Mouse (Mus musculus) cerebellum, adult 11-12 months (tissue): ENCODE results near the gene Fga.

Experiments used
- DNase-seq: peaks from one replicate; pipeline ENCODE4 v3.0.0; 2022

Fga gene

DNA sequence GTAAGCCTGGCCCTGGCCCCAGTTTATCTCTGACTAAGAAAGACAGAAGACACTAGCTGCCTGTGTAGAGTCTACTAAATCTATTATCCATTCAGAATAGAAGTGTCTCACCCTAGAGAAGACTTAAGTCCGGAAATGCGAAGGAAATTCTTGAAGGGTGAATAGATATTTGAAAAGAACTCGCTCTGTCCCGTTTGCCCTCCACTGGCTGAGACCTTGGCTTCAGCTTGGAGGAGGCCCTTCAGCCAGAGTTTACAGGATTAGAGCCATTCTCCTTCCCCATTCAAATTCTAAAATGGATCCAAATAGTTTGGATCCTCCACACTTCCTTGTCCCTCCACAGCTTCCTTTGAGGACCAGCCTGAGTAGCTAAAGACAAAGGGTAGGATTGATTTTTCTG lies 4.5 kb downstream of the Fga start:
- no peak for DNase-seq

DNA sequence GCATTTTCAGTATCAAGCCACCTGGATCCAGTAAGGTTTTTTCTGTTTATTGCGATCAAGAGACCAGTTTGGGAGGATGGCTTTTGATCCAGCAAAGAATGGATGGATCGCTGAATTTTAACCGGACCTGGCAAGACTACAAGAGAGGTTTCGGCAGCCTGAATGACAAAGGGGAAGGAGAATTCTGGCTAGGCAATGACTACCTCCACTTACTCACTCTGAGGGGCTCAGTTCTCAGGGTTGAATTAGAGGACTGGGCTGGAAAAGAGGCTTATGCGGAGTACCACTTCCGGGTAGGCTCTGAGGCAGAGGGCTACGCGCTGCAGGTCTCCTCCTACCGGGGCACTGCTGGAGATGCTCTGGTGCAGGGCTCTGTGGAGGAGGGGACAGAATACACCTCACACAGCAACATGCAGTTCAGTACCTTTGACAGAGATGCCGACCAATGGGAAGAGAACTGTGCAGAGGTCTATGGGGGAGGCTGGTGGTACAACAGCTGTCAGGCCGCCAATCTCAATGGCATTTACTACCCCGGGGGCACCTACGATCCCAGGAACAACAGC lies 7.0 kb downstream of the Fga start:
- no peak for DNase-seq

DNA sequence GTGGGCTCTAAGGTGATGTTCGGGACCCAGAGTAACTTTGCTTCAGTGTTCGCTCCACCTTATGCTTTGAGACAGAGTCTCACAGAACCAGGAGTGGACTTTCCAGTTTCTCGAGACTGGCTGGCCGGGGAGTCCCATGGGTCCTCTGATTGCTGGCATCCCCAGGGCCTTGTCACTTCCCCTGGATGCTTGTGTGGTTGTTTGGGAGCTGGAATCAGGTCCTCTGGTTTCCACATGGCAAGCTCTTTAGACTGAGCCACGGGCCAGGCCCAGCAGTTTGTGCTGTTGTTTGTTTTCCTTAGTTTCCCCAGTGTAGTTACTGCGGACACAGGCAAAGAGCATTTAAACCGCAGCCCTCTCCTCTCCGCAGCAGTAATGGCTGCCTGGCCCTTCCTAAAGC lies 7.9 kb downstream of the Fga start:
- DNase-seq = no peak

DNA sequence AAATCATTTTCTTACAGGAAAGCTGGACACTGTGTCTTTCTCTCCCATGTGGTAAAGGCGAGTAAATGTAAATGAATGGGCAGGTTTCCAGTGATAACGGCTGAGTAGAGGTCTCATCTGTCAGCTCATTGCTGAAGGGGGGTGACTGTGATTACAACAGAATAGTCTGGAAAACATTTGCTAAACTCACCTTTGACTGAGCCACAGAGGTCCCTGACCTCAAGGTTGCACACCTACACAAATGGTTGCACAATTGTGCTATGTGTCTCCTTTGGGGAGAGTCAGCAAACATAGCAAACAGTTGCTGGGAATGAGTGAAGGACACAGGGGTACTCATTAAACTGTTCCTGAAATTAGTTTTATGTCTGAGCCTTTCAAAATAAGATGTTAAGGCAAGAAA lies 13.0 kb downstream of the Fga start:
- DNase-seq = no peak

DNA sequence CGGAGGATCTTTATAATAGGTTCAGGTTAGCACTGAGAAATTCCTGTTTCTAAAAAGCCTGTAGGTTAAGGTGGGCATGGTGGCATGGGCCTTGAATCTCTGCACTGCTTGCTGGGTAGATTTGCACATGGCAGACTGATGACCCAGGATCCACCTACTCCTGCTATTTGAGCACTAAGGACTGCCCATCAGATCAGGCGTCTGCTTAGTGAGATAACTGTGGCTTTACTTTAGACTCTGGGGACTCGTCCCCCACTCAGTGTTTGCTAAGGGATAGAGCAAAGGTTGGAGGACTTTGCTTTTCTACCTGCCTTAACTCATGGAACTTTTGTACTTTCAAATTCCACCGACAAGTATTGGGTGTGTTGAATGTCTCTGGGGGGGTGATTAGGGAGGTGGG lies 13.8 kb downstream of the Fga start:
- no peak for DNase-seq

DNA sequence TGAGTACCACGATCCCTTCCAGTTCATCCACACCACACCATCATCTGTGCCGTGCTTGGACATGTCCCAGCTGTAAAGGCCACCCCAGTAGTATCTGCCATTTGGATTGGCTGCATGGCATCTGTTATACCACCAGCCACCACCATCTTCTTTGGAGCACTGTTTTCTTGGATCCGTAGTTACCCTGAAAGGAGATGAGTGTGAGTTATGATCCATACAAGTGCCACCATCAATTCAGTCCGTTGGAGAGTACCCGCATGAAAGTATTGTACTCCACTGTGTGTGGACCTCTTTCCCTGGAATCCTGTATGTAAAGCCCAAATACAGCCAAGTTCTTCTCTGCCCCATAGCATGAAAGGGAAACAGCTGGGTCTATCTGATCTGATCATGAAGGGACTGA lies 16.6 kb downstream of the Fga start:
- DNase-seq = no peak

DNA sequence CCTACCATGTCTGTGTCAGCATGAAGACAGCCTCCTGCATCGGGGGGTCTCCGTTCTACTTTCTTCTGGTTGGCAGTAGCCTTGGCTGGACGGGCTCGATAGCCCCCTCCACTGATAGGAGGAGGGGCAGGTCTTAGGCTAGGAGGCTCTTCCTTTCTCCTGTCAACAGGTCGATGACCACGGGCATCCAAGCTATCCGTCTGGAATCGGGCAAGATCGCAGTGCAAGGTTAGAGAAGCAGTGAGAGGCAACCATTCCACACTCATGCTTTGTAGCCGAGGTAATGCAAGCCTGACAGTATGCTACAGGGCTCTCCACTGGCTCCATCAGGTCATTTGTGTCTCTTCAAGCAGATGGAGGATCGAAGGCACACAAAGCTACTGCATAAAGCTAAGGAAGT lies 20.8 kb downstream of the Fga start:
- no peak for DNase-seq

DNA sequence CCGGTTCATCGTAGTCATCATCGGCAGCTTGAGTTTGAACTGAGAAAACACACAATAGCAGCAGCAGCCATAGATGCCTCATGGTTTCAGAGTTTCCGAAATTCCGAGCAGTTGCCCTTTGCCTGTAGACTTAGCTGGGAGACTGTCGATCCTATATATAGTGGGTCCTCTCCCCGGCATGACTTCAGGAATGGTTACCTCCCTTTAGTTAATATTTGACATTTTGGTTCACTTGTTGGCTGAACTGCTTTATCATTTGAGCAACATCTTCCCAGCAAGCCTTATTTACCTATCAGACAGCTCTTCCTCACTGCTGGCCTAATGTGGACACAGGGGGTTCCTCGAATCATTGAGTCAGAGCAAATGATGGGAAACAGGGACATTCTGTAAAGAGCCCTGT lies 23.8 kb downstream of the Fga start, which contains the start of gene Fgb:
Gene Fgb (minus strand): TSS at position 184 of the 400 bp plus-strand sequence.
- DNase-seq = no peak

DNA sequence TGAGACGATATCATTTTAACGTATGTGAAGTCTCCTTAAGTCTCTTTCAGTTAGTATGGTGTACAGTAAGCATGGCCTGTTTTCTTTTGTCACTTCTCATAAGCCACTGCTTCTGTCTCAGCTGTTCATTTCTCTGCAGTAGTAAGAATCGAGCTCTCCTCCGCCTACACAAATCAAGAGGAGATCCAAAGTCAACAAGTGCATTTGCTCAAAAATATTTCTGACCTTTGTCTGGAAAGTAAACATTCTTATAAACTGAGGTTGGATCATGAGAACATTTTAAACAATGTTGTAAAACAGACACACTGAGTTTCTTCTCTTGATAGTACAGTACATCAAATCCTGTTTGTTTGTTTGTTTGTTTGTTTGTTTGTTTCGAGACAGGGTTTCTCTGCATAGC lies 24.8 kb downstream of the Fga start:
- no peak for DNase-seq

DNA sequence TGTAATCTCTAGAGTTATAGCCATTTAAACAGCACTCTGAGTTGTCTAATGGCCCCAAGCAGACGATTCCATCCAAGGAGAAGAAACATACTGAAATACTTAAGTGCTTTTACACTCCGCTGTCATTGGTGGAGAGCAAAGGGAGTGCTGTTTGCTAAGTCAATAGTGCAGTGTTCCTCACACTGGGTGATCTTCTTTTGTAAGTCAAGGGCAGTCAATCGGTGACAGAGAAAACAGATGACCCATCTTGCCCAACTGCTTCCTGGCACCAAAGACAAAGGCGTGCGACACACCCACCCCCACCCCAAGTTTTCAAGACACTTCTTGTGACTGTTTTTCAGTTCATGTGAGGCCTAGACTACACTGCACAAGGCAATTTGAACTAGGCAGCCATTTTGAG lies 26.2 kb downstream of the Fga start:
- no peak for DNase-seq

DNA sequence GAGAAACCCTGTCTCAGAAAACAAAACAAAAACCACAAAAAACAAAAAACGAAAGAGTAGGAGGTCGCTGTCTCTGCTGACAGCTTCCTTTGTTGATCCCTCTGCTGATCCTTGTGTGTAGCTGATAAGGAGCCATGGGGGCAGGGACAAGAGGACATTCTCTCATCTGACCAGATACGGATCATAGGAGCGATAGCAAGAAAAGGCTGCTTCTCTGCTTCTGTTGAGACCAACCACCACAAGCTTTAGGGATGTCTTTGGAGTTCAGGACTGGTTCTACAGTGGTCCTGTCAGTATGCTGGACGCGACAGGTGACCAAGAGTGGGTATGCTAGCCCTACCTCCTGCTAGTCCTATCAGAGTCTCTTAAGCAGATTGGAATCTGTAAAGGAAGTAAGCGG lies 27.2 kb downstream of the Fga start:
- DNase-seq = no peak

DNA sequence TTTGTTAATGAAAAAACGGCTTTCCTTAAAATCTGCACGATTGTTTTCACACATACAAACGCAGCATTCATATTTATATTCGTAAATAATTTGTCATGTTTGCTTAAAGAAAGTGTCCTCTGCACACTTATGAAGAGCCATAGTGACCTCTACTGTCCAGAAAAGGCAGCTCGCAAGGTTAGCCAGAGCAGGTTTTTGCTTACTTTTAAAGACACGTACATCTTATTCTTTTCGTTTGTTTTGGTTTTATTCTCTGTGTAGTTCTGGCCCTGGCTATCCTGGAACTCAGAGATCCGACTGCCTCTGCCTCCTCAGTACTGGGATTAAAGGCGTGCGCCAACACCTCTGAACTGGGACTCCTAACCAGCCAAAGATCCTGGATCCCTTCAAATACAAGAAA lies 27.9 kb downstream of the Fga start:
- DNase-seq = no peak

DNA sequence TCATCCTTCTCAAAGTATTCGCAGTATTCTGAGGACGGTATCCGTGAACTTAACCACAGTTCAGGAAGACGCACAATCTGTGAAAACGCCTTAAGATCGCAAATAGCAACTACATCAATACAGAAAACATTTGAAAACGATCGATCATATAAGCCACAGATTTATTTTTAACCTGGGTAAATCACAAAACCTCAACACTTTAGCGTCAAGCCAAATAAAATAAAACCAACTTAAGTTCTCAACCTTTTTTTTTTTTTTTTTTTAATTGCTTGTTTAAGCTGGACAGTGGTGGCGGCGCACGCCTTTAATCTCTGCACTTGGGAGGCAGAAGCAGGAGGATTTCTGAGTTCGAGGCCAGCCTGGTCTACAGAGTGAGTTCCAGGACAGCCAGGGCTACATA lies 28.9 kb downstream of the Fga start:
- no peak for DNase-seq

DNA sequence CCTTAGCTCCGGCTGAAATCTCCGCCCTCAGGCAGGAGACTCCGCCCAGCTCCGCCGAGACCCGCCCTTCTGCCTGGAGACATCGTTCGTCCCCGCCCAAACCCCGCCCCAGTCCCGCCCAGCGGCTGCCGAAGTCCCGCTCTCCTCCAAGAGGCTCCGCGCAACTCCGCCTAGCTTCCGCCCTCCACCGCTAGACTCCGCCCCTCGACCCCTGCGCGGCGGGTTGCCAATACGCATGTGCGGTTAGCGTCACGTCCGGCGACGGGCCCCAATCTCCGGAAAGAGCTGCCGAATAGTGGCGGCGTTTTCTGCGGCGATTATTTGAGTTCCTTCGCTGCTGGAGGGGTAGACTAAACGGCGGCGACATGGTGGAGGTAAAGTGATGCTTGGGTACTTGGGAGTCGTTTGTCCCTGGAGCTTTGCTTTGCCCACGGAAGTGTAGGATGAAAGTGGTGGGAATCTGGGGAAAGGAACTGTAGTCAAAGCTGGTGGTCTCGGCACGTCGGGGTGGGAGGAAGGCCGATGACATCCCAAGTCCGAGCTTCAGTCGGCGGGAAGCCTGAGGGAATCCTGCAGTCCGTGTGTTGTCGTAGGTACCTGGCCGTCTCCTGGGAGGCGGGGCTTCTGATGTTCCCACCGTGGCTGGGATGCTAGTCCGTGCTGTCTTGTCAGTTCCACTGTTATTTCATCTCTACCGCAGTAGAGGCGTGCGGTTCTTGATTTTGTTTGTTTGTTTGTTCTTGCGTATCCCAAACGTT lies 29.6 kb downstream of the Fga start, which contains the start of gene Plrg1:
Gene Plrg1 (plus strand): TSS at position 242 of the 758 bp plus-strand sequence.
- peak; percentile 98 for DNase-seq

DNA sequence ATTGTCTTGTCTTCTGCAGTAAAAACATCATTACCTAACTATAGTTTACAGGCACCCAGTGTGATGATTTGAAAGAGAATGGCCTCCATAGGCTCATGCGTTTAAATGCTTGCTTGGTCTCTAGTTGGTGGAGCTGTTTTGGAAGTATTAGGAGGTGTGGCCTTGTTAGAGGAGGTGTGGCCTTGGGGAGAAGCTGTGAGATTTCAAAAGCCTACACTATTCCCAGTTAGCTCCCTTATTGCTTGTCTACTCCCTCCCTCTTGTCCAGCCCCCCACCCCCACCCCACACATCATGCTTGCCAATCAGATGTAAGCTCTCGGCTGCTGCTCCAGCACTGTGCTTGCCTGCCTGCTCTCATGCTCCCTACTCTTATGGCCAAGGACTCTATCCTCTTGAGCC lies 31.2 kb downstream of the Fga start:
- no peak for DNase-seq

DNA sequence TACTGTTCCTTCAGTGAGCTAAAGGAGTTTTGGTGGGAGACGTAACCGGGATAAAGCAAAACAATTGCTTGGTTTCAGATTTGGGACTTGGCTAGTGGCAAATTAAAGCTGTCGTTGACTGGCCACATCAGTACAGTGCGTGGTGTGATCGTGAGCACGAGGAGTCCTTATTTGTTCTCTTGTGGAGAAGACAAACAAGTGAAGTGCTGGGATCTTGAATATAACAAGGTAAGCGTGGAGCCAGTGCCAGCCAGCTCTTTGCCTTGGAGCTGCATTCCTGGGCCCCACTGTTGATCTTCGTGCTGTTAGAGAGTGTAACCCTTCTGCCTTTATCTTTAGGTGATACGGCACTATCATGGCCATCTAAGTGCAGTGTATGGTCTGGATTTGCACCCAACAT lies 42.0 kb downstream of the Fga start:
- DNase-seq = no peak

DNA sequence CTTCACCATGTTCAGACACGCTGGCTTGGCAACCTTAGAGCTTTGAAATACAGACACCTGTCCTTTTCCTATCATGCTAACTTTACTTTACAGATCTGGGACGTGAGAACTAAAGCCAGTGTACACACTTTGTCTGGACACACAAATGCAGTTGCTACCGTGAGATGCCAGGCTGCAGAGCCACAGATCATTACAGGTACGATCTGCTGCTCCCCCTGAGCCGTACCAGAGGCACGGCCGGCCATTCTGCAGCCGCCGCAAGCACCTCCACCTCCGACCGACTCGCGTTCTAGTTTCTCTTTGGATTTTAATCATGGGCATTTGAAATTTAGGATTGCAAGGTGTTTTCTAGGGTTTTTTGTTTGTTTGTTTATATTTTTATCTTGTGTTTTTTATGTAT lies 43.0 kb downstream of the Fga start:
- DNase-seq = no peak

DNA sequence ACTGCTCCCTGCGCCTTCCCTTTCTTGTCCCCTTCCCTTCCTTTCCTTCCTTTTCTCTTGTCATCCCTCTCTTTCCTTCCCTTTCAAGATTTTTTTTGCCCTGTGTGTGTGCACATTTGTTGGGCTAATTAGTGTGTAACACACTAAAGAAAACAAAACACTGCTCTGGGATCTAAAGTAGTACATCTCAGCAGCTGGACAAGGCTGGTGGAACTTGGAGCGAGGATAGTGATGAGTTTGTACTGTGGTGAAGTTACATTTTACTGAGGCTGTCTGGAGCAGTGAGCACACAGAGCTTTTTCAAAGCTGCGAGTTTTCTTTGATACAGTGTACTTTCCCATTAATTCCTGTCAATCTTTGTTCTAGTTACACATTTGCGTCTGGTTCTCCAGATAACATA lies 44.4 kb downstream of the Fga start:
- no peak for DNase-seq

DNA sequence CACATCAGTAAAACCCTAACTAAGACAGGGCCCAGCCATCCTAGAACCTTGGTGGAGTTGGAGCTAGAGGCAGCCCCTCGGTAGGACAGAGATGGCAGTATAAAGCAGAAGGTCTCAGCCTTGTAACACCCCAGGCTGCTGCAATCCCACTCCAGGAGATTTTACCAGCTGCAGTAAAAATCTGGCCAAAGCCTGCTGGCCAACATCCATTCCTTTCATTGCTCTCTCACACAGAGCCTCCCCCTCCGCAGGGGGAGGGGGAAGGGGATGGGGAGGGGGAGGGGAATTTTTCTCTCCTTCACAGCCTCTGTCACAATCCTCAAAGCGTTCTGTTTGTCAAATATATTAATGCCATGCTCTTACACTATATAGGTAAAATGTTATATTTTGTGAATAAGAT lies 50.7 kb downstream of the Fga start:
- no peak for DNase-seq

DNA sequence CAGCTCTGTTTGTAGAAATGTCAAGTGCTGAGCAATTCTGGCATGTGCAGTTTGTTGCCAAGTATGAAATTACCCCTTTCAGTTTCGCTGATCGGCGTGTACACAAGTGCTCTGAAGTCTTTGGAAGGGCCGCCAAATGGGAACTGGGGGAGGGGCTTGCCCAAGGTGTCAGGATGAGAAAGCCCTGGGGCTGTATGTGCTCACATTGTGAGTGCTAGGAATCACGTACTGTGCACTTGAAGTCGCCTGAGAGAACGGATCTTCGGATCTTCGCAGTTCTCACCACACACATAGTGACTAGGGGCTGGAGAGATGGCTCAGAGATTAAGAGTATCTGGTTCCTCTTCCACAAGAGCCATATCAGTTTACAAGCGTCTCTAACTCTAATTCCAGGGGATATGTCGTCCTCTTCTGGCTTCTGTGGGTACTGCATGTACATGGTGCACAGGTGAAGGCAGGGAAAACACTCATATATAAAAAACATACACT lies 54.7 kb downstream of the Fga start:
- no peak for DNase-seq
